Mouse (Mus musculus) kidney, adult 2 months (tissue): ENCODE results near the gene Pom121l2. TPM values are rescaled to one million over a fixed set of nuclear protein-coding genes. Genes with fewer than 3 reads are reported as not detected.

Experiments
- DNase-seq: peaks from one replicate; pipeline ENCODE4 v3.0.0; 2021
- H3K27ac ChIP-seq: fragments of 200-500 bp; 2 replicates; pipeline ENCODE4 v1.5.1; 2012; ENCODE audit warnings: low read depth, low read length, control low read depth, inconsistent platforms; ENCODE audit not compliant: insufficient read depth
- H3K27me3 ChIP-seq: fragments of 200-500 bp; replicated peaks from 2 replicates; pipeline ENCODE4 v1.6.1; 2012; ENCODE audit warnings: mild to moderate bottlenecking, moderate library complexity, low read length, inconsistent platforms; ENCODE audit not compliant: control insufficient read depth, insufficient read depth
- H3K36me3 ChIP-seq: fragments of 200-500 bp; 2 replicates; pipeline ENCODE4 v1.6.1; 2012; ENCODE audit warnings: mild to moderate bottlenecking, moderate library complexity, low read length, inconsistent platforms; ENCODE audit not compliant: control insufficient read depth, insufficient read depth
- H3K4me1 ChIP-seq: fragments of 200-500 bp; 2 replicates; pipeline ENCODE4 v1.6.1; 2011; ENCODE audit warnings: low read length; ENCODE audit not compliant: control insufficient read depth, insufficient read depth
- H3K4me3 ChIP-seq: fragments of 200-500 bp; 2 replicates; pipeline ENCODE4 v1.5.1; 2011; ENCODE audit warnings: mild to moderate bottlenecking, low read depth, low read length, control low read depth; ENCODE audit not compliant: insufficient read depth
- CTCF ChIP-seq: fragments of 200-500 bp; conservative IDR thresholded peaks from 2 replicates; pipeline ENCODE4 v1.5.1; 2011; ENCODE audit warnings: low read depth, mild to moderate bottlenecking, control low read depth, low read length, moderate library complexity, mixed read lengths; ENCODE audit not compliant: insufficient read depth, insufficient read length
- POLR2A ChIP-seq: fragments of 200-500 bp; IDR thresholded peaks from one replicate; pipeline ENCODE4 v1.6.1; 2011; ENCODE audit warnings: low read depth, low read length, control low read depth
- WGBS: fragments of 180-500 bp; shearing (Covaris S2); methylation state at CpG from one replicate; pipeline ENCODE4 v1.1.7; 2018; 5-methylcytosine and 5-hydroxymethylcytosine counted together
- polyA plus RNA-seq: library from polyadenylated mRNA; depleted of rRNA; stranded (reverse); fragments of >200 nt; gene quantifications from 2 replicates; pipeline ENCODE4 v1.2.3, GENCODE M21; 2012

Gene Pom121l2
- polyA plus RNA-seq, 1 experiment: 0.06 TPM

DNA sequence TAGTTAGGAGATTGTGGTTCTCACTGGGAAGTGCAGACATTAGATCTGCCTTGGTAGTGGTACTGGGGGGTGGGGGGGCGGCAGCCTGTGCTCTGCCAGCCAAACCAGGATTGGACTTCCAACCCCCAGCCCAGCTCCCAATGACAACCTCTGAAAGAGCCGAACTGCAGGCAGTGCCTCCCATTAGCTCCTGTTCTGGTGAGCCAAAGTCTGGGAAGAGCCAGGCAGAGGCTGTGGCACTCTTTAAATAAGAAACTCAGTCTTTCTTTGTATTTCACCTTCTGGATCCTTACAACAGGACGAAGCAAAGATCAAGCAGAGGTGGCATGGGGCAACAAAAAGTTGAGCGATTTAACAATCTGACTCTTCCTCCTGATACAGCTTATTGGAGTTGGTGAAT lies 18.2 kb downstream of the Pom121l2 start:
- Histone ChIP-seq H3K27me3 (peaks cover 10% of the 10 kb centered on the region), H3K4me1 (no peaks in the 10 kb centered on the region), H3K4me3 (no peak overlapping the region), H3K27ac (no peak overlapping the region), H3K36me3 (no peaks in the 10 kb centered on the region)
- DNase-seq: no peak
- 34% methylated on average over 4 of the region's 4 CpGs for WGBS
- TF ChIP-seq POLR2A: no peak
- no peak for TF ChIP-seq CTCF

DNA sequence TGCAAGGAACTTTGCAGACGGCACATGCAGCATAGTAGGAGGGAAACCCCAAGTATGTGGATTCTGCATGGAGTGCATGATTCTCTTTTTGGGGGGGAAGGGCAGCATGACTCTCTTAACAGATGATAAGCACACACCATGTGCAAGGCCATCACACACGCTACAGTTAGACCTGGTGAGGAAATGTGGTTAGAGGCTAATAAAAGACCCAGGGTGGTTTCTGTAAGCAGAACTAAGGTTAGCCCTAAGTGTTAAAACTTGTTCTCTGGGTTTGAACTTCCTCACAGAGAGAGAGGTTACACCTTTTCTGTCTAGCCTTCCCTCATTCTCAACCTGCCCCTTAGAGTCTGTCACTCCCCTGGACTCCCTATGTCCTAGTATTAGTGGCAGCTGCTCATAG lies 20.4 kb downstream of the Pom121l2 start:
- TF ChIP-seq POLR2A (no peak), CTCF (no peak)
- H3K4me1 ChIP-seq: 0 out of 2 replicates have a peak, but pooled peaks cover 2% of the 10 kb centered on the region
- no peak for DNase-seq
- peaks cover 6% of the 10 kb centered on the region for H3K27me3 ChIP-seq
- H3K36me3 ChIP-seq: no peaks in the 10 kb centered on the region
- no peak overlapping the region for H3K4me3 ChIP-seq
- 63% methylated on average over 2 of the region's 2 CpGs for WGBS
- no peak overlapping the region for H3K27ac ChIP-seq

DNA sequence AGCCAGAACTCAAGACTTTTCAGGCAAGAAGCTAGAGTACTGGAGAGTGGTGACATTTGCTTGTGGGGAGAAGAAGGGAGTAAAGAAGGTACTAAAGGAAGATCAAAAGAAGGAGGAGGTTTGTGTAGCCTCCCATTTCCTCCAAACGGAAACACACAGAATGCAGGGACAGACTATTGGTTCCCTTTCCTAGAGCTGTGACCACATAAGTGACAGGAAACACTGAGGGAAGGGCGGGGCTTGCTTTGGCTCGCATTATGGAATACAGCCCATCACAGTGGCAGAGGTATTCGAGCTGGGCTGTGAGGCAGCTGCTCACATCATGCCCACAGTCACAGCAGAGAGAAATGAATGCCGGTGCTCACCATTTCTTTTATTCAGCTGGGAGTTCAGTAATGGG lies 20.8 kb downstream of the Pom121l2 start:
- DNase-seq: no peak
- WGBS: 10% methylated on average over 5 of the region's 5 CpGs
- H3K27me3 ChIP-seq: peaks cover 9% of the 10 kb centered on the region

DNA sequence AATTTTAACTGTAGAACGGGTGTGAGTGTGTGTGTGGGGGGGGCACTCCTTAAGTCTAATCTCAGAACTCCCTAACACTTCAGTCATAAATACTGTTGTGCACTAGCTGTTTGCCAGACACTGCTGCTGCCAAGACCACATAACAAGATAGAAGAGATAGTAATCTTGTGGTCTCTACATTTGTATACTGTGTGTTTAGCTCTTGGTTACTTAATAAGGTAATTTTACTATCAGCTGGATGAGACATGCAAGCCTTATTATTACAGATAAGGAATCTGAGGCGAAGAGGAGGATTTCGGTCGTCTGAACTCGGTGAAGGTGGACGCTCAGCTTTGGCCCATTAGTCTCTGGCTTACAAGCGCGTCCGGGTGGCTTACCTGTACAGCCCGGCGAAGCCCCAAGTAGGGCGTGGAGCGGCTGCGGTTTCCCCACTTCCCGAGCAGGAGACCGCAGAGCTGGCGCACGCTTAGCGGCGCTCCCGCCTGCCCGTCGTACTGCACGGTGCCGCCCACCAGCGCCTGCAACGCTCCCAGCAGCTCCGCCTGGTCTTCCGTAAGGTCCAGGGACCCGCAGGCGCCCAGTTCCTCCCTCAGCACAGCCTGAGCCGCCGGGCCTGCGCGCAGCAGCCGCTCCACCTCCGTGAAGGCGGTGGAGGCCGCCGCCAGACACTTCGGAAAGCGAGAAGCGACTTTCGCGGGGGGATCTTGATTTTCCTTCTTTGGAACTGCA lies 24.8 kb downstream of the Pom121l2 start:
- under 1% methylated on average over 45 of the region's 45 CpGs for WGBS
- H3K27ac ChIP-seq: no peak overlapping the region
- peak; percentile 35 for DNase-seq
- no peaks in the 10 kb centered on the region for H3K36me3 ChIP-seq
- H3K27me3 ChIP-seq: peaks cover 12% of the 10 kb centered on the region
- TF ChIP-seq CTCF (no peak), POLR2A (no peak)
- H3K4me3 ChIP-seq: peak overlapping the region; percentile 40
- H3K4me1 ChIP-seq: 0 out of 2 replicates have a peak, but pooled peaks cover 3% of the 10 kb centered on the region

More for the DNA sequence above, 20.8 kb downstream of the Pom121l2 start:
- no peak overlapping the region for H3K4me3 ChIP-seq
- TF ChIP-seq CTCF (no peak), POLR2A (no peak)
- no peak overlapping the region for H3K27ac ChIP-seq
- H3K4me1 ChIP-seq: 0 out of 2 replicates have a peak, but pooled peaks cover 3% of the 10 kb centered on the region
- H3K36me3 ChIP-seq: no peaks in the 10 kb centered on the region

DNA sequence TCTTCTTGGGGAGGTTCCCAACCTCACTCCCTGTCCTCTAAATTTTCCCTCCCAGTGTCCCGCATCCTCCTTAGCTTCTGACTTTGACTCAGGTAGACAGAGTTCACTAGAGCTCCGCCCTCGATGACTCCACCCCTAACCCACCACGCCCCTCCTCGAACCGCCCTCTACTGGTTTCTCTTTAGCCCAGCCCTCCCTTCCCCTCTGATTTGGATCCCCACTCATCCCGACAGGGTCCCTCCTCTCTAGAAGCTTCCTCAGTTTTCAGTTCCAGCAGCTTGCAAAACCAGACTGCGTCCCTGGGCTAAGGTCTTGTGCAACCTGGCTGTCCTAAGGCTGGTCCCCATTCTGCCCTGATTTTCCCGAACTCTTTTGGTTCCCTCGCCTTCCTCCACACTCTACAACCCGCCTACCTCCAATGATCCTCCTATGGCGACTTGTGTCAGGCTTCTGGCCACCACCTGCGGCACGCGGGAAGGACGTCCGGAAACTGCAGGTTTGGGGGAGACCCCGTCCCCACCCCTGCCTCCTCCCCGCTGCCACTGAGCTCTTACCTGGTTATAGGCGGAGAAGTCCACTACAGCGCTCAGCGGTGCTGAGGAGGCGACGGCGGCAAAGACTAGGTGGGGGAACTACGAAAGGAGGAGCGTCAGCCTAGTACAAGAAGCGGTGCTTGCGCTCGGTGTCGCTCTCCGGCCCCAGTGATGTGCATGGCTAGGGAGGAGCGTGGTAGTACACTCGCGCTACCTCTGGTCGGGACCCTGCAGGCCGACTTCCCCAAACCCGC lies 25.5 kb downstream of the Pom121l2 start:
- Histone ChIP-seq H3K27ac (no peak overlapping the region), H3K36me3 (no peaks in the 10 kb centered on the region), H3K4me3 (peak overlapping the region; percentile 40), H3K4me1 (0 out of 2 replicates have a peak, but pooled peaks cover 3% of the 10 kb centered on the region), H3K27me3 (peaks cover 12% of the 10 kb centered on the region)
- TF ChIP-seq CTCF (no peak), POLR2A (no peak)
- whole genome bisulfite sequencing: 1% methylated on average over 38 of the region's 38 CpGs
- peak; percentile 51 for DNase-seq

DNA sequence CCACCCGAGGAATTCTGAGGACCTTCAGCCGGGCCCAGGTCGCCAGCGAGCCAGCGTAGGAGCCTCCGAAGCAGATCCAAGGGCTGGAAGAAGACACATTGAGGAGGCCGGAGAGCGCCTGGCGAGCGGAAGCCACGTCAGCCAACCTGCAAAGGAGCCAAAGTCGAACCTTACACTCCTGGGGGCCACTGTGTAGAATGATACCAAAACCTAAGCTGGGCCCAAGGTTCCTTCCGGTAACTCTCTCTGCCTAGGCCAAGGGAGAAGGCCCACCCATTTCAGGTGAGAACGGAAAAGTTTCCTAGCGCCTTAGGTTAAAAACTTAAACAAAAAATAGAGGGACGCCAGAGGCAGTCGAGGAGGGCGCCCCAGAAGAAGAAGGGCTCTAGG lies 26.1 kb downstream of the Pom121l2 start:
- DNase-seq: no peak
- Histone ChIP-seq H3K36me3 (no peaks in the 10 kb centered on the region), H3K4me1 (0 out of 2 replicates have a peak, but pooled peaks cover 3% of the 10 kb centered on the region), H3K27me3 (peaks cover 12% of the 10 kb centered on the region), H3K4me3 (no peak overlapping the region), H3K27ac (no peak overlapping the region)
- no peak for TF ChIP-seq POLR2A
- TF ChIP-seq CTCF: no peak
- 12% methylated on average over 18 of the region's 18 CpGs for WGBS

DNA sequence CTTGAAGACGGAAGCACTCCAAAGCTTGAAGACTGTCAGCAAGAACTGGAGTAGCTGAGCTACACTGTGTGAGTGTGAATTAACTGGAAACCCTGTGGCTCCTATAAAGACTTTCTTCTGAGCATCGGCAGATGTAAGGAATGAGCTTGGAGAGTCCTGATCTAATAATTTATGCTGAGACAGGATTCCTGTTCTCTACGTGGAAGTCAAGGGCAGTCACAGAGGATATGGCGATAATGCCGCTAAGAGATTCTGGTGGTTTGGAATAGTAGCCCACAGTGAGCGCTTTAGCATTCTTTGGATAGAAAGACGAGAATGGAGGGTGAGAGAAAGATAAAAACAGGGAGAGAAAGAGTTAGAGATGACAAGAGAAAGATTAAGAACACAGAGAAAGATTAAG lies 26.9 kb downstream of the Pom121l2 start:
- 0 out of 2 replicates have a peak, but pooled peaks cover 3% of the 10 kb centered on the region for H3K4me1 ChIP-seq
- H3K4me3 ChIP-seq: no peak overlapping the region
- peaks cover 13% of the 10 kb centered on the region for H3K27me3 ChIP-seq
- TF ChIP-seq CTCF (no peak), POLR2A (no peak)
- no peak overlapping the region for H3K27ac ChIP-seq
- no peaks in the 10 kb centered on the region for H3K36me3 ChIP-seq
- 50% methylated on average over 7 of the region's 7 CpGs for WGBS
- no peak for DNase-seq
